Mouse (Mus musculus) cerebellum, postnatal 14 days (tissue): Measurements from ENCODE around the gene Myoz1.
"Not testable (repeated sequence)": the region's sequence is repeated elsewhere in the genome, so short reads cannot be mapped to it uniquely, and the experiment has no call there.

Source experiments
- DNase-seq, 2 experiments: peaks; one replicate each; pipeline ENCODE4 v3.0.0; 2021; ENCODE audit warnings: mixed read lengths in 2 of 2

Myoz1 gene

DNA sequence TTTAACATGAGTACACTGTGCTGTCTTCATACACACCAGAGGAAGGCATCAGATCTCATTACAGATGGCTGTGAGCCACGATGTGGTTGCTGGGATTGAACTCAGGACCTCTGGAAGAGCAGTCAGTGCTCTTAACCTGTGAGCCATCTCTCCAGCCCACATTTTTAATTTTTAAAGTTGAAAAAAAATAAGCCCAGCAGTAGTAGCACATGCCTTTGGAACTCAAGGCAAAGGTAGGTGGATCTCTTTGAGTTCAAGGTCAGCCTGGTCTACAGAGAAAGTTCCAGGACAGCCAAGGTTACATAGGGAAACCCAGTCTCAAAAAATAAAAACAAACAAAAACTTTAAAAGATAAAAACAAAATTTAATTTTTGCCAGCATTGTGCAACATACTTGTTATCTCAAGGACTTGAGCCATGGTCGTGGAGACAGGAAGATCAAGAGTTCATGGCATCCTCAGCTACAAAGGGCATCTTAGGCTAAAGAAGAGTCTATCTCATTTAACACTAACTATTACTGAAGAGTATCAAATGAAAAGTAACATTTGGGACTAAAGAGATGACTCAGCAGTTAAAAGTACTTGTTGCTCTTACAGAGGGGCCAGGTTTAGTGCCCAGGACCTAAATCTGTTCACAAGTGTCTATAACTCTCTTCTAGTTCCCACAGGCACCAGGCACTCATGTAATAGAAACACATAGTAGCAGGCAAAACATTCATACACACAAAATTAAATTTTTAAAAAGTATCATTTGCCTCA is 18.3 kb downstream of the Myoz1 start:
- no peak for DNase-seq

DNA sequence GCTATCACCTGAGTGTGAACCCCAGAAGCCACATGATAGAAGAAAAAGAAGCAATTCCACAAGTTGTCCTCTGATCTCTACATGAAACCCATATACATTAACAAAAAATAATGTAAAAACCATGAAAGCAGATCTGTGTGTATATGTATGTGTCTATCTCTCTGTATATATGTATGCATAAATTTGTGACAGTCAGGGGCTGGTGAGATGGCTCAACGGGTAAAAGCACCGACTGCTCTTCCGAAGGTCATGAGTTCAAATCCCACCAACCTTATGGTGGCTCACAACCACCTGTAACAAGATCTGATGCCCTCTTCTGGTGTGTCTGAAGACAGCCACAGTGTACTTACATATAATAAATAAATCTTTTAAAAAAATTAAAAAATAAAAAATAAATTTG is 19.4 kb downstream of the Myoz1 start:
- DNase-seq, result not testable (repeated sequence)

DNA sequence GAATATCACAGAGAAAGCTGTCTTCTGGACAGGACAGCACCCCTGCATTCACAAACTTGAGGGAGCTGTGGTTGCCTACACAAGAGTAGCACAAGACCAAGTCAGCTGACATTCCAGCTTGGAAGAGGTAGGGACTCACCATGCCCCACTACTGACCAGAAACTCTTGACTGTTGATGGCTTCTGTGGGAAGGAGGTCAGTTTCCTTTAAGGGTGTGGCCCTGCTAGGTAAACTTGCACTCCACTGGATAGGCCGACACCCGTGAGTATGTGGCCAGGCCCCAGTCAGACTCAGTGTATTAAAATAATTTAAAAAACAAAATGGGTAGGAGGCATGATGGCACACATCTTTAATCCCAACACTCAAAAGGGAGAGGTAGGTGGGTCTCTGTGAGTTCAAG is 20.8 kb downstream of the Myoz1 start:
- no peak for DNase-seq

- DNase-seq, result no peak
Measured at GRCm38 (mm10) chr14:20631253-20631652, 25.1 kb downstream of the Myoz1 start.

DNA sequence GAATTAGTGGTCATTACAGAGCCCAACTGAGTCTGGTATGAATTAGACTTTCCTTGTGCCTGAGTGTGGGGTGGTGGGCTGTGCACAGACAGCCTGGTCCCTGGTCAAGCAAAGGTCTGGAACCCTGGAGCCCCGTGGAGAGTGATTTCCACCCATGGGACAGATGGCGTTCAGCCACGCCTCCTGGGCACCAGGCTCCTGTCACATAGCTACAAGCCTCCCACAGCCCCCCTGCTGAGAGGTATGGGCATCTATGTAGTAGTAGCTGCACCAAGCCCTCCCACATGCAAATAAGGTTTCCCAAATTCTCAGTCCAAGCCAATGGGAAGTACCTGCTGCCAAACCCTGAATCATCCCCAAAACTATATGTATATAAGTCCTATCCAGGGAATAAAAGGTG is 29.4 kb downstream of the Myoz1 start:
- DNase-seq, result peak; percentile 20 to 32

DNA sequence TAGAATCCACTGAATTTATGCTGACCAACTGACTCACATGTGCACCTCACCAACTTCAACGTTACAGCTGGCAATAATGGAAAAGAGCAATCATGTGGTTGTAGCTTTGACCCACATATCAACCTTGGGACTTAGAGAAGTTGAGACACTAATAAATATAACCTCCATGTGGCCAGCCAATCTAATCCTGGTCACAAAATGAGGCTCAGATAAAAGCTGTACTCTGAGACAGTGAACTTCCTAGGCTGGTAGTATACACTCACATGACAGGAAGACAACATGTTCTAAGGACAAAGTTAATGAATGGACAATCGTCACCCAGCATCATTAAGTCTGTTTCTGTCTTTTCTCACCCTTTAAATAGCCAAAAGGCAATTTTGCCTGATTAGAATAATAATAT is 29.9 kb downstream of the Myoz1 start:
- DNase-seq, result no peak

GRCm38 (mm10) chr14:20622907-20623306 is 33.4 kb downstream of the Myoz1 start:
- DNase-seq, result no peak

DNA sequence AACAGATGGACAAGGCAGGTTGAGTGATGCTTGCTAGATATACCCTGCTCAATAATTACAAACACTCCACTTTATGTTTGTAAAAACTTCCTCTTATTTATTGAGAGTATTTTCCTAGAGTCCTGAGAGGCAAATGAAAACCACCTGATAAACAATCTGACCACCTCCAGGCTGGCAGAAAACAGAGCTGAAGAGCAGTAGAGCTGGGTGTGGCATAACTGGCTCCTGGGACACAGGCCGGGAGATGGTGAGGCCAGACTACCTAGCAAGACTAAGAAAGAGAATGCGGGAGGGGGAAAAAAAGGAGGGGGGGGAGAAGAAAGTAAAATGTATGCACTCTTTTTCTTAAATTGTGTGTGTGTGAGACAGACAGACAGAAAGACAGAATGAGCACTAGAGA is 33.9 kb downstream of the Myoz1 start:
- no peak for DNase-seq

- DNase-seq, result no peak
Measured at GRCm38 (mm10) chr14:20621903-20622302, 34.4 kb downstream of the Myoz1 start.

GRCm38 (mm10) chr14:20619131-20619530 is 37.2 kb downstream of the Myoz1 start:
- no peak for DNase-seq

DNA sequence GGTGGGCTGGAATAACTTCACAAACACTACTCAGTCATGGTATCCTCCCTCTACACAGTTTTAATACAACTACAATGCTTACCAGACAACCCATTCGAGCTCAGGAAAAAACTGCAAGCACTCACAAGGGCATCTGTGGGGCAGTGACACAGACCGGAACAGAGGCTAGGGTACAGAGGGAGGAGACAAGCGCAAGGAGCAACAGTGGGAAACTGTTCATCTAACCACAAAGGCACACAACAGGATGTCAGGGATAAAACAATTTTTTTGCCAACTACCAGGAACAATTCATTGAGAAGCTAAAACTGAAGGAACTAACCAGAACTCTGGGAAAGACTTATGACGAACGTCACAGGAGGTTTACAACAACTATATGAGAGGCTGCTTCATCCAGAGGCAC is 38.1 kb downstream of the Myoz1 start:
- no peak for DNase-seq

DNA sequence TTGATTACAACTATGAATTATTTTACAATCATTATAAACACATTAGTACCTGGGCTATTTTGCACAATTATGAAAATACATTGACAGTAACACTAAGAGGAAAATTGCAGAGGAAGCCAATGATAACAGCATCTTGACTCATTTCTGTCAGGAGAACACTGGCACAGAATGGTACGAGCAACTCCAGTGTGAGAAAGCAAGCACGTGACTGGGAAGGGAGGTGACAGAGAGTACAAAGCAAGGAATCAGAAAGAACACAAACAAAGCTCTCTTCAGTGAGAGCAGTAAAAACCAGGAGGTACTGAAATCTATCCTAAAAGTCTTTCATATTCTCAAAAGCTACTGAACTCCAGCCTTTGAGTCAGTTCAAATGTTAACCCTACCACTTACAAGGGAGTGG is 39.9 kb downstream of the Myoz1 start:
- no peak for DNase-seq

GRCm38 (mm10) chr14:20615075-20615474 is 41.3 kb downstream of the Myoz1 start:
- DNase-seq, result no peak

- no peak for DNase-seq
Measured at GRCm38 (mm10) chr14:20612820-20613219, 43.5 kb downstream of the Myoz1 start.

GRCm38 (mm10) chr14:20610146-20610545 is 46.2 kb downstream of the Myoz1 start:
- DNase-seq, result no peak

DNA sequence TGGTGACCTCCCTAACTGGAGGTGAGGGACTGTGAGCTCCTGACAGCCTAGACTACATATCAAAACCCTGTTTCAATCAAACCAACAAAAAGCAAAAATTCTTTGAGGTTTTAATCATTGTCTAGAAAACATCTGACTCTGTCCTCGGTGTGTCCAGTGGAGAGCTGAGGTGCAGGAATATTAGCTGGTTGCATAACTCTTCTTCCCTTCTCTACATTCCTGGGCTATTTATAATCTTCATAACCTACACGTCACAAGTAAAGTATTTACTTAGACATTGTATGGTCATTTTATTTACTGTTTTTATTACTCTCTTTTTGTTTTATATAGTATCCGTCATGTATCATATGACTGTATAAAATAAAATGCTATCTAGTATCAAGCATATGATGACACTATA is 46.8 kb downstream of the Myoz1 start:
- DNase-seq, result no peak

DNA sequence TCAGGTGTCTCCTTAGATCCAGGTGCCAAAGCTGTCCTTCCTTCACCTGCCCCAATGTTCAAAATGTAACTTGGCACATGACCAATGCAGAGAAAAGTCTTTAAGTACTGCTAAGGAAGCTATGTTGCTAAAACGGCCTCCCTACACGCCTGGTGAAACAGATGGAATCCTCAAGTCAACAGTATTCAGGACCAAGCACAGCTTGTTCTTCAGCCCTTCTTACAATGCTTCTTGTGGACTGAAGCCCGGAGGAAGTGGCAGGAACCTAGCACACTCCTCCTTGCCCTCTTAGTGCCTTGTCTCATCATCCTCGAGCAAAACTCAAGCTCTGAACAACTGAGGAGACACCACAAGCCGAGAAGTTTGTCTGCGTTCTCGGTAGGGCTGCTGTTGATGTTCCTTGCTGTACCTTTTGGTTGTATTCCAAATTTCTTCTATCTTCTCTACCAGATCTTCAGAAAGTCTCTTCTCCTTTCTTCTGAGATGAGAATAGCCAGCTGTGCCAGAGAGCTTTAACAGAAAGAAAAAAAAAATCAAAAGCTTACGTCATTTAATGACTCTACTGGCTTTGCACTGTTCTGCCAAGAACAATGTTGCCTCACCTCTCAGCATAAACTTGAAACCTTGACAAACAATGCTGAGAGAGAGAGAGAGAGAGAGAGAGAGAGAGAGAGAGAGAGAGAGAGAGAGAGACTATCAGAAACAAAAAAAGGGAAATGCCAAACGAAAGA is 48.8 kb downstream of the Myoz1 start:
- no peak for DNase-seq

DNA sequence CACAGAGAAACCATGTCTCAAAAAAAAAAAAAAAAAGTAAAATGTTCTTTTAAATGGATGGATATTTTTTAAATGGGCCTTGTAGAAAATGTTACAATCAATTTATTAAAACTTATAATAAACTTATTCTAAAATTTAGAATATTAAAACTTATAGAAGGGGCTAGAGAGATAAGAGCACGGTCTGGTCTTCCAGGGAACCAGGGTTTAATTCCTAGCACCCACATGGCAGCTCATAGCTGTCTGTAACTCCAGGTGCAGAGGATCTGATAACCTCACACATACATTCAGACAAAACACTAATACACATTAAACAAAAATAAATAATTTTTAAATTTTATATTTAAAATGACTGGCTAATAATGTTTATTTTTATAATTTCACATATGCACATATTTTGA is 55.1 kb downstream of the Myoz1 start:
- no peak for DNase-seq

GRCm38 (mm10) chr14:20600203-20600602 is 56.1 kb downstream of the Myoz1 start:
- no peak for DNase-seq

- DNase-seq, result no peak
Measured at GRCm38 (mm10) chr14:20599542-20599941, 56.8 kb downstream of the Myoz1 start.
